Mouse (Mus musculus) layer of hippocampus, postnatal 10 days (tissue): ENCODE data around the gene Prickle3. TPM values are rescaled to one million over a fixed set of nuclear protein-coding genes. Genes with fewer than 3 reads are reported as not detected.

Experiments used
- total RNA-seq, 2 experiments: library from RNA; stranded (reverse); gene quantifications; 2 replicates each; pipeline ENCODE4 v1.2.3; 2021

The Prickle3 gene
- total RNA-seq, 2 experiments from 2014 or later, result 2.0 TPM

Other genes starting within 250 kb of the Prickle3 start
- under 1 TPM; 0.21 to 0.22 TPM for gene Foxp3, start 83.6 kb upstream of the Prickle3 start, total RNA-seq
- 10 to 100 TPM; 13.1 to 14.1 TPM for gene Ppp1r3f, start 83.0 kb upstream of the Prickle3 start, total RNA-seq
- gene Ccdc22, start 51.7 kb upstream of the Prickle3 start, total RNA-seq, result 10 to 100 TPM; 21.3 to 23.4 TPM
- not detected for gene Cacna1f, start 50.2 kb upstream of the Prickle3 start, total RNA-seq
- 1,000 to 10,000 TPM; 1,418 to 1,453 TPM for gene Syp, start 18.8 kb upstream of the Prickle3 start, total RNA-seq
- gene Plp2, start 14.1 kb downstream of the Prickle3 start, total RNA-seq, result 10 to 100 TPM; 14.9 to 19.3 TPM
- under 1 TPM in 1 of 2 experiments, not detected in 1; 0.42 TPM for gene Magix, start 24.0 kb downstream of the Prickle3 start, total RNA-seq
- 10 to 100 TPM; 35.5 to 38.4 TPM for gene Gpkow, start 39.9 kb downstream of the Prickle3 start, total RNA-seq
- 10 to 100 TPM; 34.3 to 41.8 TPM for gene Wdr45, start 57.1 kb downstream of the Prickle3 start, total RNA-seq
- gene Gm45208, start 65.0 kb downstream of the Prickle3 start, total RNA-seq, result not detected
- 10 to 100 TPM; 85.0 to 98.9 TPM for gene Praf2, start 71.2 kb downstream of the Prickle3 start, total RNA-seq
- 10 to 100 TPM; 23.0 to 24.5 TPM for gene Ccdc120, start 93.6 kb downstream of the Prickle3 start, total RNA-seq
- 10 to 100 TPM; 28.8 to 38.6 TPM for gene Tfe3, start 105.3 kb downstream of the Prickle3 start, total RNA-seq
- 10 to 100 TPM; 86.1 to 93.0 TPM for gene Gripap1, start 132.5 kb downstream of the Prickle3 start, total RNA-seq
- gene Kcnd1, start 165.0 kb downstream of the Prickle3 start, total RNA-seq, result 10 to 100 TPM; 11.8 to 12.0 TPM
- 10 to 100 TPM; 67.3 to 67.8 TPM for gene Otud5, start 184.1 kb downstream of the Prickle3 start, total RNA-seq
- 10 to 100 TPM; 39.1 to 39.9 TPM for gene Pim2, start 221.0 kb downstream of the Prickle3 start, total RNA-seq
- gene Slc35a2, start 226.8 kb downstream of the Prickle3 start, total RNA-seq, result 10 to 100 TPM; 46.7 to 47.4 TPM
- gene Pqbp1, start 242.0 kb downstream of the Prickle3 start, total RNA-seq, result 10 to 100 TPM; 79.4 to 87.7 TPM
- 10 to 100 TPM; 31.8 to 33.2 TPM for gene Timm17b, start 242.1 kb downstream of the Prickle3 start, total RNA-seq